Mouse (Mus musculus): ENCODE data around the gene Pdgfra. TPM values are rescaled to one million over a fixed set of nuclear protein-coding genes. Genes with fewer than 3 reads are reported as not detected.

Gene Pdgfra
- polyA plus RNA-seq, 1 experiment from 2014 or later: 56.6 TPM

GRCm38 (mm10) chr5:75149880-75150279 is 2.2 kb upstream of the Pdgfra start:
- Histone ChIP-seq H3K27me3 (replicated peaks; ENCODE audit: low read depth, poor library complexity, severe bottlenecking) (peaks cover 99% of the 10 kb centered on the region), H3K9me3 (no peaks in the 10 kb centered on the region), H3K4me3 (peak overlapping the region; percentile 80), H3K36me3 (replicated peaks) (no peaks in the 10 kb centered on the region), H3K4me1 (peaks cover 58% of the 10 kb centered on the region), H3K27ac (replicated peaks) (peak overlapping the region; percentile 96)
- peak; percentile 86 for DNase-seq (ENCODE audit: low spot score)
- WGBS: 0% methylated on average over 11 of the region's 11 CpGs

GRCm38 (mm10) chr5:75150341-75150981 is 1.6 kb upstream of the Pdgfra start:
- WGBS: under 1% methylated on average over 23 of the region's 23 CpGs
- Histone ChIP-seq H3K9me3 (no peaks in the 10 kb centered on the region), H3K4me3 (peak overlapping the region; percentile 80), H3K27ac (replicated peaks) (peak overlapping the region; percentile 96), H3K36me3 (replicated peaks) (no peaks in the 10 kb centered on the region), H3K4me1 (peaks cover 60% of the 10 kb centered on the region), H3K27me3 (replicated peaks; ENCODE audit: low read depth, poor library complexity, severe bottlenecking) (peaks cover 99% of the 10 kb centered on the region)
- DNase-seq (ENCODE audit: low spot score): peak; percentile 79

GRCm38 (mm10) chr5:75151146-75151900 is 769 bp upstream of the Pdgfra start:
- under 1% methylated on average over 35 of the region's 35 CpGs for WGBS
- Histone ChIP-seq H3K4me1 (peaks cover 68% of the 10 kb centered on the region), H3K36me3 (replicated peaks) (no peaks in the 10 kb centered on the region), H3K27ac (replicated peaks) (peak overlapping the region; percentile 96), H3K4me3 (peak overlapping the region; percentile 80), H3K9me3 (no peaks in the 10 kb centered on the region), H3K27me3 (replicated peaks; ENCODE audit: low read depth, poor library complexity, severe bottlenecking) (peaks cover 94% of the 10 kb centered on the region)
- DNase-seq (ENCODE audit: low spot score): peak; percentile 91

GRCm38 (mm10) chr5:75152791-75153625 is 916 bp downstream of the Pdgfra start:
- WGBS: under 1% methylated on average over 72 of the region's 72 CpGs
- Histone ChIP-seq H3K27ac (replicated peaks) (peak overlapping the region; percentile 96), H3K9me3 (no peaks in the 10 kb centered on the region), H3K27me3 (replicated peaks; ENCODE audit: low read depth, poor library complexity, severe bottlenecking) (peaks cover 77% of the 10 kb centered on the region), H3K4me1 (peaks cover 71% of the 10 kb centered on the region), H3K4me3 (peak overlapping the region; percentile 80), H3K36me3 (replicated peaks) (peaks cover under 1% of the 10 kb centered on the region; the same call in 1 of the 2 replicates)
- DNase-seq (ENCODE audit: low spot score): peak; percentile 89

- Histone ChIP-seq H3K27me3 (replicated peaks; ENCODE audit: low read depth, poor library complexity, severe bottlenecking) (peaks cover 73% of the 10 kb centered on the region), H3K4me3 (peak overlapping the region; percentile 80), H3K27ac (replicated peaks) (peak overlapping the region; percentile 96), H3K36me3 (replicated peaks) (peaks cover 6% of the 10 kb centered on the region), H3K4me1 (peaks cover 71% of the 10 kb centered on the region), H3K9me3 (no peaks in the 10 kb centered on the region)
- WGBS: under 1% methylated on average over 13 of the region's 13 CpGs
- DNase-seq (ENCODE audit: low spot score): no peak
Measured at GRCm38 (mm10) chr5:75153626-75153960, 1.5 kb downstream of the Pdgfra start.

- Histone ChIP-seq H3K4me3 (peak overlapping the region; percentile 80), H3K27me3 (replicated peaks; ENCODE audit: low read depth, poor library complexity, severe bottlenecking) (peaks cover 70% of the 10 kb centered on the region), H3K27ac (replicated peaks) (peak overlapping the region; percentile 96), H3K9me3 (no peaks in the 10 kb centered on the region), H3K4me1 (peaks cover 66% of the 10 kb centered on the region), H3K36me3 (replicated peaks) (peaks cover 11% of the 10 kb centered on the region)
- DNase-seq (ENCODE audit: low spot score): peak; percentile 61
- under 1% methylated on average over 27 of the region's 27 CpGs for WGBS
Measured at GRCm38 (mm10) chr5:75153961-75154620, 2.0 kb downstream of the Pdgfra start.

GRCm38 (mm10) chr5:75154621-75155235 is 2.6 kb downstream of the Pdgfra start:
- H3K27ac ChIP-seq (replicated peaks): peak overlapping the region; percentile 96
- WGBS: 0% methylated on average over 21 of the region's 21 CpGs
- no peaks in the 10 kb centered on the region for H3K9me3 ChIP-seq
- peak overlapping the region; percentile 80 for H3K4me3 ChIP-seq
- H3K36me3 ChIP-seq (replicated peaks): peaks cover 15% of the 10 kb centered on the region
- peaks cover 59% of the 10 kb centered on the region for H3K4me1 ChIP-seq
- DNase-seq (ENCODE audit: low spot score): peak; percentile 83
- H3K27me3 ChIP-seq (replicated peaks; ENCODE audit: low read depth, poor library complexity, severe bottlenecking): peaks cover 64% of the 10 kb centered on the region

- peak overlapping the region; percentile 80 for H3K4me3 ChIP-seq
- no peaks in the 10 kb centered on the region for H3K9me3 ChIP-seq
- peak overlapping the region; percentile 96 for H3K27ac ChIP-seq (replicated peaks)
- WGBS: under 1% methylated on average over 7 of the region's 9 CpGs
- peaks cover 55% of the 10 kb centered on the region for H3K4me1 ChIP-seq
- peaks cover 16% of the 10 kb centered on the region for H3K36me3 ChIP-seq (replicated peaks)
- no peak for DNase-seq (ENCODE audit: low spot score)
- H3K27me3 ChIP-seq (replicated peaks; ENCODE audit: low read depth, poor library complexity, severe bottlenecking): peaks cover 58% of the 10 kb centered on the region
Measured at GRCm38 (mm10) chr5:75155281-75155680, 3.2 kb downstream of the Pdgfra start.

- Histone ChIP-seq H3K27me3 (replicated peaks; ENCODE audit: low read depth, poor library complexity, severe bottlenecking) (peaks cover 52% of the 10 kb centered on the region), H3K4me1 (peaks cover 56% of the 10 kb centered on the region), H3K27ac (replicated peaks) (peak overlapping the region; percentile 96), H3K36me3 (replicated peaks) (peaks cover 23% of the 10 kb centered on the region), H3K4me3 (peak overlapping the region; percentile 80), H3K9me3 (no peaks in the 10 kb centered on the region)
- WGBS: under 1% methylated on average over 52 of the region's 52 CpGs
- DNase-seq (ENCODE audit: low spot score): peak; percentile 93
Measured at GRCm38 (mm10) chr5:75155741-75156553, 3.9 kb downstream of the Pdgfra start.

GRCm38 (mm10) chr5:75156554-75157036 is 4.5 kb downstream of the Pdgfra start:
- H3K4me3 ChIP-seq: peak overlapping the region; percentile 80
- H3K4me1 ChIP-seq: peaks cover 53% of the 10 kb centered on the region
- DNase-seq (ENCODE audit: low spot score): peak; percentile 73
- H3K9me3 ChIP-seq: no peaks in the 10 kb centered on the region
- peaks cover 45% of the 10 kb centered on the region for H3K27me3 ChIP-seq (replicated peaks; ENCODE audit: low read depth, poor library complexity, severe bottlenecking)
- H3K36me3 ChIP-seq (replicated peaks): peaks cover 30% of the 10 kb centered on the region
- under 1% methylated on average over 21 of the region's 21 CpGs for WGBS
- H3K27ac ChIP-seq (replicated peaks): peak overlapping the region; percentile 96

GRCm38 (mm10) chr5:75157038-75157437 is 4.9 kb downstream of the Pdgfra start:
- peaks cover 34% of the 10 kb centered on the region for H3K36me3 ChIP-seq (replicated peaks)
- peak overlapping the region; percentile 80 for H3K4me3 ChIP-seq
- H3K27ac ChIP-seq (replicated peaks): peak overlapping the region; percentile 96
- peaks cover 53% of the 10 kb centered on the region for H3K4me1 ChIP-seq
- H3K27me3 ChIP-seq (replicated peaks; ENCODE audit: low read depth, poor library complexity, severe bottlenecking): peaks cover 41% of the 10 kb centered on the region
- peak; percentile 67 for DNase-seq (ENCODE audit: low spot score)
- no peaks in the 10 kb centered on the region for H3K9me3 ChIP-seq
- 0% methylated on average over 3 of the region's 3 CpGs for WGBS
